Mouse (Mus musculus) B cell, adult 2 months (primary cell): Measurements from ENCODE around the gene Noct.
"Not testable (repeated sequence)": the region's sequence is repeated elsewhere in the genome, so short reads cannot be mapped to it uniquely, and the experiment has no call there.

ENCODE experiments used
- DNase-seq, 2 experiments: peaks; one replicate each; pipeline ENCODE4 v3.0.0; 2022

The Noct gene

GRCm38 (mm10) chr3:51206521-51206920 lies 17.7 kb upstream of the Noct start:
- no peak for DNase-seq

- no peak for DNase-seq
Observed at GRCm38 (mm10) chr3:51208633-51209032, 15.6 kb upstream of the Noct start.

GRCm38 (mm10) chr3:51209503-51210314 lies 14.5 kb upstream of the Noct start:
- no peak for DNase-seq

GRCm38 (mm10) chr3:51210485-51210884 lies 13.8 kb upstream of the Noct start:
- no peak for DNase-seq

GRCm38 (mm10) chr3:51213111-51213510 lies 11.1 kb upstream of the Noct start:
- DNase-seq, result no peak

- DNase-seq, result no peak
Observed at GRCm38 (mm10) chr3:51215681-51216080, 8.6 kb upstream of the Noct start.

GRCm38 (mm10) chr3:51216351-51216750 lies 7.9 kb upstream of the Noct start:
- DNase-seq, result not testable (repeated sequence)

- DNase-seq, result not testable (repeated sequence)
Observed at GRCm38 (mm10) chr3:51218385-51218784, 5.9 kb upstream of the Noct start.

GRCm38 (mm10) chr3:51219213-51219612 lies 5.0 kb upstream of the Noct start:
- DNase-seq, result no peak

GRCm38 (mm10) chr3:51220846-51221245 lies 3.4 kb upstream of the Noct start:
- DNase-seq, result no peak

- no peak for DNase-seq
Observed at GRCm38 (mm10) chr3:51221847-51222246, 2.4 kb upstream of the Noct start.

- DNase-seq, result no peak
Observed at GRCm38 (mm10) chr3:51222302-51222701, 1.9 kb upstream of the Noct start.

GRCm38 (mm10) chr3:51222834-51223460 lies 1.3 kb upstream of the Noct start:
- no peak for DNase-seq

- no peak for DNase-seq
Observed at GRCm38 (mm10) chr3:51223556-51223955, 691 bp upstream of the Noct start.

- no peak for DNase-seq
Observed at GRCm38 (mm10) chr3:51225226-51225750, 1.0 kb downstream of the Noct start.

GRCm38 (mm10) chr3:51225979-51226378 lies 1.7 kb downstream of the Noct start:
- no peak for DNase-seq

- no peak for DNase-seq
Observed at GRCm38 (mm10) chr3:51226601-51227000, 2.4 kb downstream of the Noct start.

GRCm38 (mm10) chr3:51228038-51228820 lies 4.0 kb downstream of the Noct start:
- DNase-seq, result peak; percentile 44 to 48

- no peak for DNase-seq
Observed at GRCm38 (mm10) chr3:51228821-51229205, 4.6 kb downstream of the Noct start.

- no peak for DNase-seq
Observed at GRCm38 (mm10) chr3:51229226-51229625, 5.0 kb downstream of the Noct start.

- DNase-seq, result no peak
Observed at GRCm38 (mm10) chr3:51230146-51230835, 6.0 kb downstream of the Noct start.

- no peak for DNase-seq
Observed at GRCm38 (mm10) chr3:51230886-51231285, 6.6 kb downstream of the Noct start.

GRCm38 (mm10) chr3:51231499-51231898 lies 7.3 kb downstream of the Noct start:
- DNase-seq, result no peak
